Mouse (Mus musculus) lung, postnatal 10 days (tissue): ENCODE measurements around the gene Aida.
"Not testable (repeated sequence)": the region's sequence is repeated elsewhere in the genome, so short reads cannot be mapped to it uniquely, and the experiment has no call there.

Experiments
- DNase-seq: peaks from one replicate; pipeline ENCODE4 v3.0.0; 2021

The Aida gene

DNA sequence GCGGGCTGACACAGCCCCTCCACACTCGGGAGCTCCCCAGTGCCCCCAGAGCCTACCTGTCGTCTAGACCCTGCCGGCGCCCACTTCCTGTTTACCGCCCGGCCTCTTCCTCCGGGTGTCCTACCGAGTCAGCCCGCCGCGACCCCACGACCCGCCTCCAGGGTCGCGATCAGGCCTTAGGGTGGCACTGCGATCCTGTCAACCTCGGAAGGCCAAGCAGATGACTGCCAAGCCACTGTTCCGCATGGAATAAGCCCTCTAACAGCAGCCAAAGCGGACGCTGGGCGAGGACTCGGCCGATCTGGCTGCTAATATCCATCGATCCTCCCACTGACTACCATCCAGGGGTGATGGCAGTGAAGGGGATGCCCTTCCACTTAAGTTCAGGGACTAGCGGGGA is at the start of gene Aida:
Gene Aida (plus strand): TSS at position 126 of the 400 bp plus-strand sequence.
- peak; percentile 51 for DNase-seq

DNA sequence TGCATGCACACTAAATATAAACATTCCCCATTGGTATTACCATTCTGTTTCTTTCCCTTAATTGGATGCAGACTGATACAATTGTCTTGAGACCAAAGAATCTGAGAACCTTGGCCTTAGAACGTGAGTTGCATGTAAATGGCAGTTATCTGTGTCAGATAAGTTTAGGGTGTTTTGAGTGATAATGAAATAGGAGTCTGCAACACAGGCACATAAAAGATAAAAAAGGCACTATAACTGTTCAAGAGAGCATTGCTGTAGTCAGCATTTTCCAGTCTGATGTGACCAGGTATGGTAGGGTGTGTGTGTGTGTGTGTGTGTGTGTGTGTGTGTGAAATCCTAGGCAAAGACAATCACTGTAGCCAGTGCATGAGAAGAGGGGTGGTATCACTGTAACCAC is 48.2 kb upstream of the Aida start:
- no peak for DNase-seq

DNA sequence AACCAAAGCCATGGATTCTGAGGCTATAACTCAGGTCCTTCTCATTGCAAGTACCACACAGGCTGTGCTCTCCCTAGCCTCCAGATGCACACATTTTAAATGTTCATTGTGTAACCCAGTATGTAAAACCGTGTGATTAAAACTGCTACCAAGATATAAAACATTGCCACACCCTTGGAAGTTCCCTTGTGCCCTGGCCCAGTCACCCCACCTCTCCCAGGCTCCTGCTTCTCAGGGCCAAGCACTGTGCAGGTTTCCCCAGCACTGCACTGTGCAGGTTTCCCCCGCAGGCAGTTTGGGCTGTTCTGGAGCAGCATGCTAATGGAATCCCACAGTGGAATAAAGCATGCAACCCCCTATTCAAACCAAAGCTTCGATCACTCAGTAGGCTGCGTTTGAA is 45.8 kb upstream of the Aida start:
- no peak for DNase-seq

DNA sequence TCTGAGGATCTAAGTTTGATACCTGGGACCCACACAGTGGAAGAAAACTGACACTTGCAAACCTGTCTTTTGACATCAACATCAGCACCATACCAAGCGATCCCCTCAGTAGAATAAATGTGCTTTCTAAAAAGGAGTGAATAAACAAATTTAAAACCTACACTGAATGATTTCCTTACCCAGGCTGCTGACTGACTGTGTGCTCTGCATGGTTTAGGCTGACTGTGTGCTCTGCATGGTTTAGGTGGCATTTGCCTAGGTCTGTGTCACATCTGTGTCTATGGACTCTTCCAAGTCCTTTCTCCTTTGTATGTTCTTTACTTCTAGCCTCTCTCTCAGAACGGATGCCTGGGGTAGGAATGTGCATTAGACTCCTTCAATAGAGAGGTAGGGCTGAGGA is 44.6 kb upstream of the Aida start:
- DNase-seq, result no peak

DNA sequence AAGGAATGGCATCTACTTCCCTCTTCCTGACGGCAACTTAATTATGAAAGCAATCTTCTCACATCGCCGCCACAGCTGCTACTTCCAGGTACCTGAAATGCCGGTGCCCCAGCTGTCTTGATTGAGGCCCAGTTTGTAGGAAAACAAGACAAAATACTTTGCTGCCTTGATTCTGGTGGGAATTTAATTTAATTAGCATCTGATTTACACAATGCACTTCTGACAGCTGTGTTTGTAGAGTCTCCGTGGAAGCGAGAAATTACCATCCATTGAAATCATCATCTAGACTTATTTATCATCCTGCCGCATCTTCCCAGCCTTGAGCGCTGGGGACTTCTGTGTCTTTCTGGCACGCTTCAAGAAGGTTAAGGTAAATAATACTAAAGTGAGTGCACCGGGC is 43.8 kb upstream of the Aida start:
- DNase-seq, result no peak

DNA sequence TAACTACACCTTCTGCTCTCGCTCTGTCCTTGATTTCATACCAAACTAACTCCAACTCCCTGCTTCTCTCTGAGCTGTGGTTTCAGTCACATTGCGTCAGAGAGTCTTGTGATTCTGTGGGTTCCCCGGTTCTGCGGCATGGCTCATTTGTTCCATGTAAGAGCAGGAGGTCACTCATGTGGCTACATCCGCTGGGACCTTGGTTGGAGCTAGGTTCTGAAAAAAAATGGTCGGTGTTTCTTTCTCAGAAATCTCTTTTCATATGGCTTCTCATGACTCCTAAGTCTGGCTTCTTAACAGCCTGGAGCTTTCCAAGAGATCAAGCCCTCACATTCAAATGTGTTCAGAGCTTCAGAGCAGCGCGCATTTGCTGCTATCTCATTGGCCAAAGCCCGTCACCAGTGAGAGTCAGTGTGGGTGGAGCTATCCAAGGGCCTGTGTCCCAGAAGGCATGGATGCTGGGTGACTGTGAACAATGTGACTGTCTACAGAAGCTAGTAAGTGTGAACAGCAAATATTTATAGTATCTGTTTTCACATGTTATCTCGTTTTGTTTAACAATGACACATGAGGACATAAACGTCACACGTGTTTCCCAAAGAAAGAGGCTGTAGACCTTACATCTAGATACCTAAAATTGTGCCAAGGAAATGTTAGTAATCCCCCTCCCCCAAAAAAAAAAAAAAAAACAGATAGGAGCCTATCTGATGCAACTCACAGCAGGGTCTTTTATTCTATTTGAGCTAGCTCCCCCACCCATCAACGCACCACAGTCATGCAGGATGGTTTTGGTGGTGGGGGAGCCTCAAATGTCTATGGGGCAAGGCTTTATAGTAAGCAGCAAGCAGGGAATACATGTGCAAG is 32.0 kb upstream of the Aida start:
- peak; percentile 23 for DNase-seq

DNA sequence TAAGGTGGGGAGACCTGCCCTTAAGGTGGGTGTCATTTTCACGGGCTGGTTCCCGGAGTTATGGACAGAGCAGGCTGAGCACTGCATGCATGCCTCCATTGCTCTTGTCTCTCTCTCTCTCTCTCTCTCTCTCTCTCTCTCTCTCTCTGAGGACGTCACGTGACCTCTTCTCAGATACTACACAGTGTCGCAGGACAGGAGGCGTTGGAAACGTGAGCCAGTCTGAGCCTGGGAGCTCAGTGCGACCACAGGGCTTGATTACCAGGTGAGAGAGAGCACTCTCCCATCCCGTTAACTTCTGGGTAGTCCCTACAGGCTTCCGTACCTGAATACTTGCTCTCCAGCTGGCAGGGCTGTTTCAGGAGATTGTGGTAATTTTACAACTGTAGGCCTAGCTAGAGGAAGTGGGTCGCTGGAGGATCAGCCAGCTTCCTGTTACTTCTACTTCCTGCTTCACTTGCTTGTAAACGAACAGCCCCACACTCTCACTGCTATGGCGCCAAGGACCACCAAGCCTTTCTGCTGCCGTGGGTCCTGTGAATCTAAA is 30.4 kb upstream of the Aida start:
- no peak for DNase-seq

DNA sequence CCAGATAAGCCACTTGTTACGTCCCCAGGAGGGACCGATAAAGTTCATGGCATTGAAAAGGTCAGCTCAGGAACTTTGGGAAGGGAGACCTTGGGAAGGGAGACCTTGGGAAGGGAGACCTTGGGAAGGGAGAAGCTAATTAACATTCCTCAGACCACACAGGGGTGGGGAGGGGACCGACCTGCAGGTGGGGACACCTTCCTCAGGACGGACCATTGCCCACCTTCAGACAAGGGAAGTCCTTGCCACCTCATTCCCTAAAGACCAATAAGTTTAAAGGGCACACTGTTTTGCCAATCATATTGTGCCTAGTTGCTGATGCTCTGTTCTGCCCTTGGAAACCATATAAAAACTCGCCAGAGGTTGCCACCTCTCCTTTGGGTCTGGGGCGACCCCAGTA is 28.7 kb upstream of the Aida start:
- DNase-seq, result no peak

DNA sequence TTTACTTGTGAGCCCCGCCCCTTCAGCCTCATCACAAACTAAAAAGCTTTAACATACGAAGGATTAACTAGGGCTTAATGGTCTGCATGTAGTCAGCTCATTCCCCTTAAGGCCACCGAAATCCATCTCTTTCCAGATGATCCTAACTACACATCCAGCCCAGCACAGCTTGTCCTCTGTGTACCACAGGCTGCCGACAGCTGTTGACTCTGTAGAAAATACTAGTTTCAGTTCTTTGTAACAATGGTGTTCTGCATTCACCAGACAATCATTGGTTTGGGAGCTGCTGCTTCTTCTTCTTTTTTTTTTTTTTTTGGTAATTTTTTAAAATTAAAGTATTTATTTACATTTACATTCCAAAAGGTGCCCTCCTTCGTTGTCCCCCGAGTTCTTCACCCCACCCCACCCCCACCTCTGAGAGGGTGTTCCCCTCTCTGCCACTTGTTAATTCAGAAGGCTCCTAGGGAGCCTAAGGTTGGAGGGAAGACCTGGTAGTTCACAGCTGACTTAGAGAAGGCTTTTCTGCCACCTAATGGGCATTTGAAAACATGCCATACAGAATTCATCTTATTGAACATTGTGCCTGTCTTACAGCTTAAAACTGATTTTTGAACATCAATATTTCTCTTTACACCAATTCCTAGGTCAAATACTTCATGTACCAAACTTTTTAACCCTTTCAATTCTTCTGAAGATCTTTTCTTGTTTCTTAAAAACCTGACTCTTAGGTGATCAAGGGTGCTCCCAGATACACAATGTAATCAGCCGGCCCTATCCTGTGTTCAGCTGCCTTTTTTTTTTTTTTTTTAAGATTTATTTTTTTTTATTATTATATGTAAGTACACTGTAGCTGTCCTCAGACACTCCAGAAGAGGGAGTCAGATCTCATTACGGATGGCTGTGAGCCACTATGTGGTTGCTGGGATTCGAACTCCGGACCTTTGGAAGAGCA is 23.2 kb upstream of the Aida start:
- peak; percentile 27 for DNase-seq

DNA sequence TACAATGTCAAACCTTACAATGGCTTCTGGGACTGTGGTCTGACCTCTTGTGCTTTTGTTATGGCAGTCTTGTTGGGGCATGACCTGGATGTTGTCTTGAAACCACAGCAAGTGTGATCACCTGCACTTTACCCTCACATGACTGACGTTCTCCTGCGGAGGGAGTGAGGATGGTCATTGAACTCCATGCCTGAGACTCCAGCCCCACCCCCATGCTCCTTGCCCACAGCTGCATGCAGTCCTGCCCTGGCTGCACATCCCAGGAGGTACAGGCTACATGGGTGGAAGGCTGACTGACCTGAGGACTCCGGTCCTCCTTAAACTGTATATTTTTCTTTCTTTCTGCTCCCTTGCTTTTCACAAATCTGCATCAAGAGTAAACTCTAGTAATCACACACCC is 22.0 kb upstream of the Aida start:
- no peak for DNase-seq

DNA sequence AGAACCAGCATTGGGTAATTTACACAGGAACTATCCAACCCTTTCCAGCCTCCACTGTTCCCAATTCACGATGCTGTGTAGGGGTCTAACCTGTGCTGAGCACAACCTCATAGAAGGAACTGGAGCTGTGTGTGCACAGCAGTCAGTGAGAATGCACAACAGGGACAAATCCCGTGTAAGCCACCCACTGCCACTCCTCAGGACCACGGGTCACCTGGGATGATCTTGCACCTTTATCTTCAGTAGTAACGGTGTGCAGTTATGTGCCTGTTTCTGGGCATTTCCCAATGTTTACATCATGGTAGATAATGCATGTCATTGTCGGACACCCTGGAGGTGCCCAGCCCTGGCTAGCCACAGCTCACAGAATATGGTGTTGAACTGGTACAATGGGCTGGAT is 20.6 kb upstream of the Aida start:
- DNase-seq, result no peak

DNA sequence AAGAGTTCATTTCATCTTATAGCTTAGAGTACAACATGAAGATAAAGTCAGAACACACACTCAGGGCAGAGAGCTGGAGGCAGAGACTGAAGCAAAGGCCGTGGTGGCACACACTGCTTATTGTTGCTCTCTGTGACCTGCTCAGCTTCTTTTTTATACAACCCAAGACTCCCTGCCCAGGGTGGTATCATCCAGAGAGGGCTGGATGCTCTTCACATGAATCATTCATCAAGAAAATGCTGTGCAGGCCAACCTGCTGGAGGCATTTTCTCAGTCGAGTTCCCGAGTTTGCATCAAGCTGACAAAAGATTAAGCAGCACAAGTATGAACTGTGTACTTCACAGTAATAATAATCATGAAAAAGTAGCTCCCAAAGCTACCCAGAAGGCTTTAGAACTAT is 8.0 kb upstream of the Aida start:
- DNase-seq, result no peak

DNA sequence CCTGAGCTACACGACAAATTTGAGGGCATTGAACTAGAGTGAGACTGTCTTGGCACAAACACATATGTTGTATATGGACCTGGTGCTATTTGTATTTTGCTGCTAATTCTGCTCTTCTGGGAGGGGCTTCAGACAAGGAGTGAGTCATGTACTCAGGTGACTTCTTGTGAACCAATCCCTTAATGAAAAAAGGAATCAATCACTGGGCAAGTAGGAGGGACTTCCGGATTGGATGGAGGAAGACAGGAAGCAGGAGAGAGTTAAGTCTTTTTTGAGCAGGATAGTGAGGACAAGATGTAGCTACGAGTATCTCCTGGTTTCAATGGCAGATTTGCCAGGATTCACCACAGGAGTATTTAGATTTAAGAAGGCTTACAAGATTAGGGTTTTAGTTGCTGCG is 6.8 kb upstream of the Aida start:
- DNase-seq, result no peak

DNA sequence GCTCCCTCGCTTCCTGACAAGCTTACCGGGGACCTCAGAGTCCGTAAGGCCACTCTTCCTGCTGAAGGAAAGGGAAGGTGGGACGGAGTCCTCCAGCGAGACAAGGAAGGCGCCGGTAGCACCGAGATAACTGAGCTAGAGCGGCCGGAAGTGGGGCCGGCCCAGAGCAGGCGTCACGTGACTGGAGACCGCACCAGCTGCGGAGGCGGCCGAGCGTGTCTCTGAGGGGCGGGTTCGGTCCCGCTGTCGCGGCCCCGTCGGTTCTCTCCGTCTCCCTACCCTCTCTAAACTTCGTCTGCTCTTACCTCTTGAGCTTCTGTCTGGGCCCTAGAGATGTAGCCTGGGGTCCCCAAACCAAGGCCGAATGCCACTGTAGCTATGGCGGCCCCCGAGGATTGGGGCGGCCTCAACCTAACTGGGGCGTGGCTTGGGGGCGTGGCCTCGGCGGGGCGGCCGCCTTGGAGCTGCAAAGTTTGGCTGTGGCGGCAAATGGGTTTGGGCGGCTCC is 540 bp downstream of the Aida start, which contains the start of gene Brox:
Gene Brox (minus strand): TSS at position 393 of the 507 bp plus-strand sequence.
- DNase-seq, result peak; percentile 97

DNA sequence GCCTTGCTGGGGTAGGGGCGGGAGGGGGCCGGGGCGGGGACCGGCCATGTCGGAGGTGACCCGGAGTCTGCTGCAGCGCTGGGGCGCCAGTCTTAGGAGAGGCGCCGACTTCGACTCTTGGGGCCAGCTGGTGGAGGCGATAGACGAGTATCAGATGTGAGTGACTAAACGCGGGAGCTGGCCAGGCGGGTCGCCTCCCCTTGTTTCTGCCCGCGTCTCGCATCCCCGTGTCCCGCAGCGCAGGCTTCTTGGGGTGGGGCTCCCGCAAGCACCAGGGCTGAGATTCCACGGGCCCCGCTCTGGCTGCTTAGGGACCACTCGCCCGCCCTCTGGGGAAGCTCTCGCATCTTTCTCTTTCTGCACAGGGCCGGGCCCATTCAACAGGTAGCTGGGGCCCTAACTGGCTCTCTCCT is 1.1 kb downstream of the Aida start:
- DNase-seq, result no peak

DNA sequence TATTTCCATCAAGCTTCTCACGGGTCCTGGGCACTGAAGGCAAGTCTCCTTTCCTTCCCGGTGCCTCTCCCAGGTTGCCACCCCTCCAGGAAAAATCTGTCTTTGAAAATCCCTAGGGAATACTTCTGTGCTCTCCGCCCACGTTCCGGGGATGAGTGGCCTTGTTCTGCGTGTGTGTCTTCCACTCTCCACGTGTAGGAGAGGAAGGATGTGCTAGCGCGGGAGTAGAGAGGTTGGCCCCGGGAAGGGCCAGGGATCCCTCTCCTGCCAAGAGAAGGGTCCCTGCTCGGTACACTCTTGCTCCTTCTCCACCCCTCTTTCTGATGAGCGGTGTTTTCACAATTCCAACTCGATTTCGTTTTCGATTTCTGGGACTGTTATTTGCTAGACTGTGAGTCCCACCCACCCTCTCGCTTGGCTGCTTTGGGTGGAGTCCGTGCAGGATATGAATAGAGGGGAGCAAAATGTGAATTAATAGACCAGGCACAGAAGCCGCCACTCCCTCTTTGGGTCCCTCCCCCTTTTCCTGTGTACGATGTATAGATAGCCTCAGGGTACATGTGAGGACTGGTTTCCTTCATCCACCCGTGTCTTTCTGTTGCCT is 1.6 kb downstream of the Aida start:
- DNase-seq, result peak; percentile 59

DNA sequence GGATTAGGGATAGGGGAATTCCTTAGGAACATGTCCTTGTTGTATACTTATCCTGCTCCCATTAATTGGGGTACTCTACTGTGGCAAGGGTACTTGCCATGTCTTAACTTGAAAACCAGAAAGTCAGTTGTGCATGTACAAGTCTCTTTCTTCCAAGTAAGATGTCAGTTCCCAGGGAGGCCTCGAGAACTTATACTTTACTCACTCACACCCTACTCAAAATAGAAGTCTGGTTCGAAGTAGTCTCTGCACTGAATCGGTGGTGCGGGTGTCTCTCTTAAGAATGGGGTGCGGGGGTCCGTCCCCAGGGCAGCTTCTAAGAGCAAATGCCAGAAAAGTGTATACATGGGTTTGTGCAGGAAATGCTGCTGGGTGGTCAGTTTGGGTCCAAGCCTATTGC is 2.8 kb downstream of the Aida start:
- peak; percentile 93 for DNase-seq

DNA sequence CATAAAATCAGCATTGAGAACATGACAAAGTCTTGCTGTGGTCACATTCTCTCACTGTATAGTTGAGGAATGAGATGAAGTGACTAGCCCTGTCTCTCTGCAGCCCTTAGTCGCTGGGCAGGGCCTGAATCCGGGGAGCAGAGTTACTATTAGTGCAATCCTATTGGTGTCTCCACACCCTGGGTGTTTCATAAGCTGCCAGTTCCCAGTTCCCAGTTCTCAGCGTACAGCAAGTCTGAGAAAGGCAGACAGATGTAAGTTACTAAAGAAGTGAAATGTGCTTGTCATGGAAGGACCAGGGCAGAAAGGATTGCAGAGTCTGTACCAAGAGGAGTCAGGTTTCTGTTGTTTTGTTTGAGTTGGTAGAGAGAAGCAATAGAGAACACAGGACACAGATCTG is 11.2 kb downstream of the Aida start:
- no peak for DNase-seq

DNA sequence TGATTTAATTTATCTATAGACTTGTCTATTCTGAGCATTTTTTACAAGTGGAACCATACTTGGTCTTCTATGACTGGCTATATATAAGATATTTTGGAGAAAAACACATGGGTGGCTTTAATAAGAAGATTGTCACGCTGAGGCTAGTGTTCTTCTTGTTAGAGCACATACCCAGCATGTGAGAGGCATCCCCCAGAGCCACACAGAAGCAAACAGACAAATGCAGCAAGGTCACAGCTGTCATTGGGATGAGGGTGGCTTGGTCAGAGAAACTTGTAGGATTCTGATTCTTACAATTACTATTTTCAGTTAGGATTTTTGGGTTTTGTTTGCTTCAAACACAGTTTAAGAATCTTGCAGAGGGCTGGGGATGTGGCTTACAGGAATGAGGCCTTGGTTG is 12.1 kb downstream of the Aida start:
- no peak for DNase-seq

DNA sequence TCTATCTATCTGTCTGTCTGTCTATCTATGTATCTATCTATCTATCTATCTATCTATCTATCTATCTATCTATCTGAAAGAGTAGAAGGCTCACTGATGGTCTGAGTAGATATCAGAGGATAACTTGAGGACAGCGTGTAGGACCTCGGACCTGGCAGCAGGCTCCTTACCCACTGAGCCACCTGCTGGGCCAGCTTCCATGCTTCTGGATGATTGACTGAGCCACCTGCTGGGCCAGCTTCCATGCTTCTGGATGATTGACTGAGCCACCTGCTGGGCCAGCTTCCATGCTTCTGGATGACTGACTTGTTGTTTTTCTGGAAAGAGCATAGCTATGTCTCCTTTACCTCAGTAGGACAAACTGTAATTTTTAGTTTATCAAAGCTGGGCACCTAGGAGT is 13.2 kb downstream of the Aida start:
- not testable (repeated sequence) for DNase-seq

DNA sequence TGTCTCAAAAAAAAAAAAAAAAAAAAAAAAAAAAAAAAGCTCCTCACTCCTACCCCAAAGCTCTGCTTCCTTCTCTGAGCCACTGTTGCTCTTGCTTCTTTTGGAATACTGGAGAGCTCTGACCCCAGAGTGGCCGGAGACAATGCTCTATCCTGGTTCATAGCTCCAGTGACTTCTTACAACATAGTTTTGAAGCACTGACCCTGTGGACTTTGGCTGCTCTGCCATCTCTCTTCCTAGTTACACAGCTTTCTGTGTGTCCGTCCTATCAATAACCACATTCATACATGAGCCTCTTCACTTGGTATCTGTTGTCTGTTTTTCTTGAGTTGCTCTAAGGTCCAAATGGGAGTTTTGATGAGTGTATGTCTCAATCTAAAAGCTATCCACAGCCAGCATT is 15.7 kb downstream of the Aida start:
- DNase-seq, result no peak

DNA sequence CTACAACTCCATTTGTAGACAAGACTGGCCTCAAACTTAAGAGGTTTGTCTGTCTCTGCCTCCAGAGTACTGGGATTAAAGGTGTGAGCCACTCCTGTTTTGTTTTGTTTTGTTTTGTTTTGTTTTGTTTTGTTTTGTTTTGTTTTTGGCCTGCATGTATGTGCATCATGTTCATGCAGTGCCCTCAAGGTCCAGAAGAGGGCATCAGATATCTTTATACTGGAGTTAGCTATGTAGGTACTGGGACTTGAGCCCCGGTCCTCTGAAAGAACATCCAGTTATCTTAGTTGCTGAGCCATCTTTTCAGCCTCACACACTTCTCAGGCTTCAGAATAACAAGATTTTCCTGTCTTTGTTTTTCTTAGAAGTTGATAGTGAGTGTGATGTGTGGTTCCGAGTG is 19.4 kb downstream of the Aida start:
- DNase-seq, result peak; percentile 7

DNA sequence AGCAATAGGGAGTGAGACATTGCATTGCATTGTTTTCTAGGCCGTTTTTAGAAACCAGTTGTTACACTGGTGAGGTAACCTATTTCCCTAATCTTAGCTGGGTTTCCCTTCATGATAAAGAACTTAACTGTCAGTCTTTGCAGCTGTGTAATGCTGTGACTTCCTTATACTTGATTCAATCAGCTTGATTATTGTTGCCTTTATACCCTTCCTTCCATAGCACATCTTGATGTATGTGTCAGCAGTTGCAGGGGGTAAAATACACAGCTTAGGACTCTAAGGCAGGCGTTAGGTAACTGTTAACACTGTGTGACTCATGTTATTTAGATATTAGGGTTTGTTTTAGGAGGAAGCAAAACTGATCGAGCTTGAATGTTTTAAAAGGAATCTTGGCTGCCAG is 24.3 kb downstream of the Aida start:
- no peak for DNase-seq
